Mouse (Mus musculus): ENCODE results near the gene Slc22a22. TPM values are rescaled to one million over a fixed set of nuclear protein-coding genes. Genes with fewer than 3 reads are reported as not detected.

Slc22a22 gene
- polyA plus RNA-seq, 1 experiment from 2014 or later, result not detected

DNA sequence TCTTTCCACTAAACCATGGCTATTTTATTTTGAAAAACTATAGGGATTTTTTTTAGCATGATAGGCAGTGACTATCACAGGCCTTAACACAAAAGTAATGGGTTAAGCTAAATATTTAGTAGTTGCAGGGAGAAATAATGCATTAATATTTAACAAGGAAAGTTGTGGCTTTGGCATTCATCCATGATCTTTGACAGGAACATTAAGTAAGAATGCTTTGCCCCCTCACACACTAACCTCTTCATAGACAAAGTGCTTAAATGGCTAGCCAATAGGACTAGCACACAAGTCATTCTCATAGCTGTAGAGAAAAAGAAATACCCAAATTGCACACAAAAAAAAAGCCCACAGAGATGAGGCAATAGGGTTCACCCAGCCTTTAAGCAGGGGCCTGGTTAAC is 11.4 kb downstream of the Slc22a22 start:
- no peak overlapping the region for H3K27ac ChIP-seq (replicated peaks)
- no peak for ATAC-seq (ENCODE audit: low FRiP score, low read depth)
- H3K9ac ChIP-seq (replicated peaks), result no peak overlapping the region
- no peaks in the 10 kb centered on the region for H3K9me3 ChIP-seq
- no peak overlapping the region for H3K4me2 ChIP-seq (replicated peaks)
- H3K27me3 ChIP-seq, result no peaks in the 10 kb centered on the region
- no peaks in the 10 kb centered on the region for H3K4me1 ChIP-seq
- no peak overlapping the region for H3K4me3 ChIP-seq
- no peaks in the 10 kb centered on the region for H3K36me3 ChIP-seq

DNA sequence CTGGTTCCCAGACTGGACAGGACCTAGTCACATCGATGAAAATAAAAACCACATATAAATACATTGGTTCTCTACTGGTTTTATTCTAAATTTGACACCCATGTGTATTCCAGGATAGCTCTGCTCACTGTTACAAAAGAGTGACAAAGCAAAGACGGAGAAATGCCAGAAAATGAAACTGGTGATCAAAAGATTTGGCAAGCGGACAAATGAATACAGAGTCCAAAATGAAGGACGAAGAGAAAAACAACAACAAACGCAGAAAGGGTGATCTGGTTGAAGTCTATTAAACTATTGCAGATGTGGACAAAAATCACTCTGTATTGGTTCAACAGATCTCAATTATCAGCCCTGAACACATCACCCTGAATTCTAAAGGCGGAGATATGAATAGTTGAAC is 12.4 kb downstream of the Slc22a22 start:
- ATAC-seq (ENCODE audit: low FRiP score, low read depth), result no peak
- Histone ChIP-seq H3K4me1 (no peaks in the 10 kb centered on the region), H3K9ac (replicated peaks) (no peak overlapping the region), H3K27me3 (no peaks in the 10 kb centered on the region), H3K4me2 (replicated peaks) (no peak overlapping the region), H3K27ac (replicated peaks) (no peak overlapping the region), H3K9me3 (no peaks in the 10 kb centered on the region), H3K36me3 (no peaks in the 10 kb centered on the region), H3K4me3 (no peak overlapping the region)
- WGBS, result 79% methylated on average over 6 of the region's 6 CpGs

DNA sequence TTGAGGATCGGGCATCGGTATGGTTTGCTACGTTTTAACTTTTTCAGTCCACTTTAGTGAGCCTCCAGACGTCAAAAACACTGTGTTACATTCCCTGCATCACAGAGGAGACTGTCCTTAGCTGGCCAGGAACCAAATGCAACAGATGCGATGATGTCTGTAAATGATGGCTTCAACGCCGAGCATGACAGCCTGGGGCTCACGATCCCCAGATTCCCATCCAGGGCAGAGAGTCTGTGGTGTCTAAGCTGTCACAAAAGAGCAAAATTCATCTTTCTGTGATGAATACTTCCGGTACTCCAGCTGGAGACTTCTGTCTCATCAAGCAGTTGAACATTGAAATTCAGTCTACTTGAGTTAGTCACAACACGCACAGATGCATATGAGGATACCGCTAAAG is 13.4 kb downstream of the Slc22a22 start:
- no peaks in the 10 kb centered on the region for H3K36me3 ChIP-seq
- WGBS, result 94% methylated on average over 11 of the region's 11 CpGs
- H3K9me3 ChIP-seq, result no peaks in the 10 kb centered on the region
- no peaks in the 10 kb centered on the region for H3K27me3 ChIP-seq
- H3K27ac ChIP-seq (replicated peaks), result no peak overlapping the region
- H3K4me1 ChIP-seq, result no peaks in the 10 kb centered on the region
- no peak overlapping the region for H3K4me2 ChIP-seq (replicated peaks)
- H3K9ac ChIP-seq (replicated peaks), result no peak overlapping the region
- H3K4me3 ChIP-seq, result no peak overlapping the region
- no peak for ATAC-seq (ENCODE audit: low FRiP score, low read depth)

DNA sequence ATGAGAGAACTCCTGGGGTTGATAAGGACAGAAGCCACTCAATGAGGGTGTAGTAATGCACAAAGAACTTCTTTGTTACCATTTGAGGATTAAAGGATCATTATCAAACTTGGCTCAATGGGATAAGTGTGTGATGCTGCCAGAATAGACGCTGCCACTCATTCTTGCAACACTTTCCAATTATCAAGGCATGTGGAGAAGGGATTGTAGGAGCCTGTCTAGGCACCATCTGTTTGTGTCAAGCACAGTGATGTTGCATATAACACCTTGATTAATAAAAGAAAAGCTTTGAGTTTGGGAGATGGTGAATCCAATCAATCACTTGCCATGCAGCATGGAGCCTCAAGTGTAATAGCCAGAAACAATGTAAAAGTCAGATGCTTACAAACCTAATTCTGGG is 16.1 kb downstream of the Slc22a22 start:
- Histone ChIP-seq H3K9ac (replicated peaks) (no peak overlapping the region), H3K36me3 (no peaks in the 10 kb centered on the region), H3K27me3 (no peaks in the 10 kb centered on the region), H3K4me2 (replicated peaks) (no peak overlapping the region), H3K4me3 (no peak overlapping the region), H3K27ac (replicated peaks) (no peak overlapping the region), H3K4me1 (no peaks in the 10 kb centered on the region), H3K9me3 (no peaks in the 10 kb centered on the region)
- 38% methylated on average over 1 of the region's 1 CpGs for WGBS
- ATAC-seq (ENCODE audit: low FRiP score, low read depth), result no peak

DNA sequence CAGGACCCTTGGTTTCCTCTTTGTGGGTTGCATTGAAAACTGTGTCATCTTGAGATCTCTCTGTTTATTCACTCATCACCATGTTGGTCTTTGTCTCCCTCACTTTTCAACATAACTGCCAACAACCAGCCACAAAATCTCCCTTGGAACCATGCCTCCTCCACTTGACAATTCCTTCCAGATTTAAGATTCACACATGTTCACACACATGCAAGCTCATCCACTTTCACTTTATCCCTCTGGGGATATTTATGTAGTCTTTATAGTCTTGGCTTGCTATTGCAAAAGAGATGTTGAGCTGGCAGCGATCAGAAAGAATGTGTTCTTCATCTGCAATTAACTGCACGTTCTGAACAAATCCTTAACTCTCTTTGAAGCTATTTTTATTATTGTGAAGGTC is 20.1 kb downstream of the Slc22a22 start:
- no peak for ATAC-seq (ENCODE audit: low FRiP score, low read depth)
- 62% methylated on average over 2 of the region's 2 CpGs for WGBS

DNA sequence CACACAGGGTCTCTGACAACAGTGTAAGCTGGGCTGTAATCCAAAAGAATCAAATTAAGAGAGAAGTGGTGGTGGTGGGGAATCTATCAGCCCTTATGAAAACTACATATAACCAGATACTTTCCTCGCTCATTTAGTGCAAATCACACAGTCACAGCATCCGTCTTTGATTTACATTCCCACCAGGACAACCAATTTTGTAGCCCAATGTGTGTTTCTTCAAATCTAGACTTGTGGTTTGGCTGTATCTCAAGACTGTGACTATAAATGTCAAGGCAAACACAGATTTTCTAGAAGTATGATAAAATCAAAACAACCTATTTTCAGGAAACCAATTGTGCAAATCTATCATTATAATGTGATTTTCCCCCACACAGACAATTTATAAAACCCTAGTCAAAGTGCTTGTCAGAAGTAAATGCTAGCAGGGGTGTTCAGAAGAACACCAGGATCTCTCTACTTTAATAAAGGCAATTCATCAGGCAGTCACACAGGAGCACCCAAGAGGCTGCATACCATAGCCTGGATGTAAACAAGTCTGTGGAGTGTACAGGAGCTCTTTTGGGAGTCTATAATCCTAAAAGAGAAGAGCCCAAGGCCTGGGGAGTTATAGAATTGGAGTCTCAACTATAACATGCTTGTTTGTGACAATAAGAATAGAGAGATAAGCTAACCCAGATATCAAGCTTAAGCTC is 42.6 kb downstream of the Slc22a22 start:
- Histone ChIP-seq H3K9ac (replicated peaks) (no peak overlapping the region), H3K36me3 (no peaks in the 10 kb centered on the region), H3K4me2 (replicated peaks) (no peak overlapping the region), H3K4me1 (no peaks in the 10 kb centered on the region), H3K27me3 (no peaks in the 10 kb centered on the region), H3K4me3 (no peak overlapping the region), H3K9me3 (no peaks in the 10 kb centered on the region), H3K27ac (replicated peaks) (no peak overlapping the region)
- 88% methylated on average over 2 of the region's 2 CpGs for WGBS
- no peak for ATAC-seq (ENCODE audit: low FRiP score, low read depth)

More for the DNA sequence above, 20.1 kb downstream of the Slc22a22 start:
- Histone ChIP-seq H3K27ac (replicated peaks) (no peak overlapping the region), H3K9ac (replicated peaks) (no peak overlapping the region), H3K4me2 (replicated peaks) (no peak overlapping the region), H3K9me3 (no peaks in the 10 kb centered on the region), H3K4me1 (no peaks in the 10 kb centered on the region), H3K4me3 (no peak overlapping the region), H3K36me3 (no peaks in the 10 kb centered on the region), H3K27me3 (no peaks in the 10 kb centered on the region)

DNA sequence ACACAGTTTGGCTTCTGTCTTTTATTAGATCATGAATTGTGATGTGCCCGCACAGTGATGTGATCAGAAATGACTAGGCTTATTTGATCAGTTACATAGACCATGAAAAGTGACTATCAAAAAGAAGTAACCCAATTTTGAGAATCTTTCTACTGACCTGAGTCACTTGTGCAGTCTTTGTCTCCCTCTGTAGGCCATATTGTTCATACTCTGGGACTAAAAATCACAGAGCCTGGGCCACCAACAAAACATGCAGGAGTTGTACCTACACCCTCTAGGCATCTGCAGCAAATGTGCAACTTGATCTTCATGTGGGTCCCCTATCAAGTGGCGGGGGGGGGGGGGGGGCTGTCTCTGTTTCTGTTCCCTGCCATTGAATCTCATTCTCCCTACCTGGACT is 68.9 kb downstream of the Slc22a22 start:
- Histone ChIP-seq H3K4me3 (no peak overlapping the region), H3K4me1 (no peaks in the 10 kb centered on the region), H3K27me3 (no peaks in the 10 kb centered on the region), H3K27ac (replicated peaks) (no peak overlapping the region), H3K4me2 (replicated peaks) (no peak overlapping the region), H3K9me3 (no peaks in the 10 kb centered on the region), H3K36me3 (no peaks in the 10 kb centered on the region), H3K9ac (replicated peaks) (no peak overlapping the region)
- ATAC-seq (ENCODE audit: low FRiP score, low read depth), result peak; percentile 19; the same call in 1 of the 2 replicates
- WGBS, result 54% methylated on average over 2 of the region's 2 CpGs

DNA sequence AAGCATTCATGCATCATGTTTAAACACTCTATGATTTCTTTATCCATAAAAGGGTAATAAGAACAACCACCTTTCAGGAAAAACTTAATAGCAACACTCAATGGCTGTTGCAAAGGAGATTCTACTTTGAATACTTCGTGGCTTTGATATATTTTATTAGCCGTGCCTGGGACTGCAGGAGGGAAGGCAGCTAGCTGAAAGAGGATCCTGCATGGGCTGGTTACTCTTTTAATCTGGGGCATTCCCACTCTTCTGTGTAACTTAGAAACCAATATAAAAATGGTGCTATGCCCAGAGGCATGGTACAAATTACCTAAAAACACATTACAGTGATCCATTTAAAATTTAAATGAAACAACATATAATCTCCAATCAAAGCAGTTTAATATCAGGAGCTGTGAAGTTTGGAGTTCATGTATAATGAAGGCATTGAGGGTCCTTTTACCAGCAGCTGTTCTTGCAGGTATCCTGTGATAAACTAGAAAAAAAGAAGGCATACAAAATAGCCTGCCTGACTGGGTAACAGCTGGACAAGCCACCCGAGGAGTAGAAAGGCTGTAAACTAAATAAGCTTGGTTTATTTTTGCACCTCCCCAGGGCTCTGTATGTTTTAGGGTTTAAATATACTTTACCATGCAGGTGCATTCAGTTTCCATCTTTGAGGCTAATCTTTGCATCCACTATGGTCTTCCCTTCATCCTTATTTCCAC is 78.8 kb downstream of the Slc22a22 start:
- no peak for ATAC-seq (ENCODE audit: low FRiP score, low read depth)
- H3K4me2 ChIP-seq (replicated peaks), result no peak overlapping the region
- no peak overlapping the region for H3K4me3 ChIP-seq
- WGBS, result 57% methylated on average over 3 of the region's 3 CpGs
- H3K9me3 ChIP-seq, result no peaks in the 10 kb centered on the region
- no peaks in the 10 kb centered on the region for H3K4me1 ChIP-seq
- no peaks in the 10 kb centered on the region for H3K36me3 ChIP-seq
- H3K27me3 ChIP-seq, result no peaks in the 10 kb centered on the region
- no peak overlapping the region for H3K9ac ChIP-seq (replicated peaks)
- no peak overlapping the region for H3K27ac ChIP-seq (replicated peaks)

DNA sequence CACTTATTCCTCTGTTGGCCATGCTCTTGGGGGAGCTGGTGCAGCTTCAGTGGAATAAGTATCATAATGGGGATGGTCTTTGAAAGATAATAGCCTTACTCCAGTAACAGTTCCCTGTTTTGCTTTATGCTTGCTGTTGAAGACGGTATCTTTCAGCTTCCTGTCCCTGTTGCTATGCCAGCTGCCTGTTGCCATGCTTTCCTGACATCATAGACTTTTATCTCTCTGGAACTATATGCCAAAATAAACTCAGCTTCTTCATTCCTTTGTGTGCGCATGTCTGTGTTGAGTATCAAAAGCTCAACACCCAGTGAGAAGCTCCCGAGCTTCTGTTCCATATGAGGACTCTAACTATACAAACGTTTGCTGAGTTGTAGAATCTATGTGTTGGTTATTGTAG is 83.4 kb downstream of the Slc22a22 start:
- 86% methylated on average over 4 of the region's 4 CpGs for WGBS
- Histone ChIP-seq H3K27me3 (no peaks in the 10 kb centered on the region), H3K4me3 (no peak overlapping the region)

DNA sequence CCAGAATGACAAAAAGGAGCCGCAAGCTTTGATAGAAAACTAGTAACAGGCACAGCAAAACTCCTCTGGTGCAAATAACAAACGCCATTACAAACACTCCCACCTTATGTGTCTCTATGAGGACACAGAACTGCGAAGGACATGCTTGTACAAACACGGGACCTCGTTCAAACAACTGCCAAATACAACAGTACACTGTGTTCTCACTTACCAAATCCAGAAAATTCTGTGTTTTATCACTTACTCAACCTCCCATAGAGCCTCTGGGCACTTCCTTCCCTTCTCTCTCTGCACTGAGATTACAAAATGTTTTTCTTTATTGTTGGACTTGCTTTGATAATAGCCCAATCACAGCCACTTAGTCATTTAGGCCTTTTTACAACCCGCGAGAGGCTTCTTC is 97.0 kb downstream of the Slc22a22 start:
- Histone ChIP-seq H3K4me2 (replicated peaks) (no peak overlapping the region), H3K4me1 (no peaks in the 10 kb centered on the region), H3K4me3 (no peak overlapping the region), H3K9me3 (no peaks in the 10 kb centered on the region), H3K27me3 (no peaks in the 10 kb centered on the region), H3K9ac (replicated peaks) (no peak overlapping the region), H3K27ac (replicated peaks) (no peak overlapping the region), H3K36me3 (no peaks in the 10 kb centered on the region)
- no peak for ATAC-seq (ENCODE audit: low FRiP score, low read depth)
- 89% methylated on average over 7 of the region's 7 CpGs for WGBS

More for the DNA sequence above, 83.4 kb downstream of the Slc22a22 start:
- no peaks in the 10 kb centered on the region for H3K9me3 ChIP-seq
- H3K4me1 ChIP-seq, result no peaks in the 10 kb centered on the region
- no peak overlapping the region for H3K4me2 ChIP-seq (replicated peaks)
- H3K36me3 ChIP-seq, result no peaks in the 10 kb centered on the region
- ATAC-seq (ENCODE audit: low FRiP score, low read depth), result no peak
- H3K9ac ChIP-seq (replicated peaks), result no peak overlapping the region
- no peak overlapping the region for H3K27ac ChIP-seq (replicated peaks)

DNA sequence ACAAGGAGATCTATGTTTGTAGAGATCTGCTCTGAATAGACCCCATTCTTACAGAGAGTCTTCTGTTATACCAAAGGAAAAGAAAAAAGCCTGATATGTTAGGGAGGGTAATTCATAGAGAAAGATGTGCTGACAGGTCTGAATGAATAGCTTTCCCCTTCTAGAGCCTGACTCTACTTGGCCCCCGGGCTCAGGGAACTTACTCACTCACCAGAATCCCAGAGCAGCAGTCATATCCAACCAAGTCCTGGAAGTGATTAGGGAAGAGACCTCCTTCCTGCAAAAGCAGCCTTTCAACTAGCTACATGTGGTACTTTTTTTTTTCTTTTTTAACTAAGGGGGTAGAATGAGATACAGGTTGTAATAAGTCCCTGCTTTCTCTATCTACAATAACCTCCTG is 111.0 kb downstream of the Slc22a22 start:
- 71% methylated on average over 1 of the region's 1 CpGs for WGBS
- Histone ChIP-seq H3K9ac (replicated peaks) (no peak overlapping the region), H3K4me2 (replicated peaks) (no peak overlapping the region), H3K4me1 (no peaks in the 10 kb centered on the region), H3K27ac (replicated peaks) (no peak overlapping the region), H3K27me3 (no peaks in the 10 kb centered on the region), H3K9me3 (no peaks in the 10 kb centered on the region), H3K4me3 (no peak overlapping the region), H3K36me3 (no peaks in the 10 kb centered on the region)
- no peak for ATAC-seq (ENCODE audit: low FRiP score, low read depth)

DNA sequence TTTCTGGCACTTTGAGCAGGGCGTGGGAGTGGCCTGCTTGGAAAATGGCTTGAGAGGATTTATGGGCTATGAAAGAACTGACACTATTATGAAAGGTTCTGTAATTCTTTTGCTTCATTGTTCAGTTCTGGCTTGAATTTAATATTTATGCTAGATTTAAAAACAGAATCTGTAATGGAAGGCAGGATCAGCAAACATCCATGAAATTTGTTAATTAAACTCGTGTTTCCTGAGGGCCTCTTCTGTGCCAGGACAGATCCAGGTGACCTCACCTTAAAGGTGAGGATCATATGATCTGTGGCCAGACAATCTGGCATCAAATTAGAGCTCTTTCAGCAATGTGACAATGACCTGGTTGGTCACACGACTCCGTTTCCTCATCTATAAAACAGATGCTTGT is 122.1 kb downstream of the Slc22a22 start:
- no peaks in the 10 kb centered on the region for H3K4me1 ChIP-seq
- ATAC-seq (ENCODE audit: low FRiP score, low read depth), result no peak
- no peaks in the 10 kb centered on the region for H3K36me3 ChIP-seq
- WGBS, result 84% methylated on average over 4 of the region's 4 CpGs
- no peak overlapping the region for H3K9ac ChIP-seq (replicated peaks)
- no peak overlapping the region for H3K4me3 ChIP-seq
- no peak overlapping the region for H3K4me2 ChIP-seq (replicated peaks)
- no peaks in the 10 kb centered on the region for H3K27me3 ChIP-seq
- no peak overlapping the region for H3K27ac ChIP-seq (replicated peaks)
- no peaks in the 10 kb centered on the region for H3K9me3 ChIP-seq

DNA sequence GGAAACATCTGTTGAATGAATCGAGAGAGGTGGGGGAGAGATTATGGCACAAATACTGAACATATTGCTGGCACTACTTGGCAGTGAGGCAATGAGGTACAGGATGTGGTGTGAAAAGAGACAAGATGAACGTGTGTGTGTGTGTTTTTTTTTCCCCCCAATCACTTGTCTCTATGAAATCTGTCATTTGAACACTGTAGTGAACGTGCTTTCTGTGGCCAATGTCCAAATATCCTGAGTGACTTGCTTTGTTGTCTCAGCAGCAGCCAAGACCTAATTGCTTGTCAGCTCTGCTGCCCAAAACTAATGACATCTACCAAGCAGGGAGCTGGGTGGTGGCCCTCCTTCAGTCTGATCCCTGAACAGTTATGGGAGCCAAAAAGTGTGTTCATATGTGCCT is 136.9 kb downstream of the Slc22a22 start:
- Histone ChIP-seq H3K36me3 (no peaks in the 10 kb centered on the region), H3K9ac (replicated peaks) (no peak overlapping the region), H3K27me3 (no peaks in the 10 kb centered on the region), H3K4me2 (replicated peaks) (no peak overlapping the region), H3K27ac (replicated peaks) (no peak overlapping the region), H3K4me3 (no peak overlapping the region), H3K4me1 (no peaks in the 10 kb centered on the region), H3K9me3 (no peaks in the 10 kb centered on the region)
- ATAC-seq (ENCODE audit: low FRiP score, low read depth), result no peak
- WGBS, result 70% methylated on average over 3 of the region's 3 CpGs
